Mouse (Mus musculus) MEL-GATA-1-ER (cell line): ENCODE results near the gene Clec2d.
"Not testable (repeated sequence)": the region's sequence is repeated elsewhere in the genome, so short reads cannot be mapped to it uniquely, and the experiment has no call there.

Source experiments
- DNase-seq: peaks from one replicate; pipeline ENCODE4 v3.0.0-alpha.2; 2012; ENCODE audit warnings: low read depth; ENCODE audit errors: extremely low read depth

Clec2d gene

DNA sequence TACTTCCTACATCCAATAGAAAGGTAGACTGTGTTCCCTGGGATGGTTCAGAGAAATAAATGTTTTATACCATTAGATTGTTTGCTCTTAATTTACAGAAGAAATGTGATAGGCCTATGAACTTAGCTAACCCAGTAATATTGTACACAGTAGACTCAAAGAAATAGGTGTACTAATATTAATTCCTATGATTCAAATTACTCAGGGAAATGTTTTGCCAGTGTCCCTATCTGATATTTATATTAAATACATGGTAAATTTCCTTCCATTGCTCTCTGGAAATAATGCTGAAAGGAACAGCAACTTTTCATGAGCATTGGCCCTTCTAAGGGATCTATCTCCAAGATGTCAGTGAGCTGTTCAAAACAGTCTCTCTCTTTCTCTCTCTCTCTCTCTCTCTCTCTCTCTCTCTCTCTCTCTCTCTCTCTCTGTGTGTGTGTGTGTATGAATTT, 6.8 kb downstream of the Clec2d start:
- DNase-seq: no peak

DNA sequence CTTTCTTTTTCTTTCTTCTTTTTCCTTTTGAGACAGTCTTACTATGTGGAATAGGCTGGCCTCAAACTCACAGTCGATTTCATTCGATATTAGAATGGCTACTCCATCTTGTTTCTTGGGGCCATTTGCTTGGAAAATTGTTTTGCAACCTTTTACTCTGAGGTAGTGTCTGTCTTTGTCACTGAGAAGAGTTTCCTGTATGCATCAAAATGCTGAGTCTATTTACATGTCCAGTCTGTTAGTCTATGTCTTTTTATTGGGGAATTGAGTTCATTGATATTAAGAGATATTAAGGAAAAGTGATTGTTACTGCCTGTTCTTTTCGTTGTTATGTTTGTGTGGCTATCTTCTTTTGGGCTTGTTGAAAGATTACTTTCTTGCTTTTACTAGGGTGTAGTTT, 7.4 kb downstream of the Clec2d start:
- not testable (repeated sequence) for DNase-seq

- no peak for DNase-seq
Observed at GRCm38 (mm10) chr6:129193431-129193830, 13.0 kb downstream of the Clec2d start.

DNA sequence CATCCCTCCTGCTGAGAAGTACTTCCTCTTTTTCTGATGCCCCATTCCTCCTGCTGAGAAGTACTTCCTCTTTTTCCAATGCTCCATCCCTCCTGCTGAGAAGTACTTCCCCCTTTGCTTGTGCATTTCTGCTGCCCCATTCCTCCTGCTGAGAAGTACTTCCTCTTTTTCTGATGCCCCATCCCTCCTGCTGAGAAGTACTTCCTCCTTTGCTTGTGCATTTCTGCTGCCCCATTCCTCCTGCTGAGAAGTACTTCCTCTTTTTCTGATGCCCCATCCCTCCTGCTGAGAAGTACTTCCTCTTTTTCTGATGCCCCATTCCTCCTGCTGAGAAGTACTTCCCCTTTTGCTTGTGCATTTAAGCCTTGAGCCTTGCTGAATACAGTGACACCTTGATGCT, 19.7 kb downstream of the Clec2d start:
- not testable (repeated sequence) for DNase-seq

GRCm38 (mm10) chr6:129202306-129202705, 21.9 kb downstream of the Clec2d start:
- no peak for DNase-seq

DNA sequence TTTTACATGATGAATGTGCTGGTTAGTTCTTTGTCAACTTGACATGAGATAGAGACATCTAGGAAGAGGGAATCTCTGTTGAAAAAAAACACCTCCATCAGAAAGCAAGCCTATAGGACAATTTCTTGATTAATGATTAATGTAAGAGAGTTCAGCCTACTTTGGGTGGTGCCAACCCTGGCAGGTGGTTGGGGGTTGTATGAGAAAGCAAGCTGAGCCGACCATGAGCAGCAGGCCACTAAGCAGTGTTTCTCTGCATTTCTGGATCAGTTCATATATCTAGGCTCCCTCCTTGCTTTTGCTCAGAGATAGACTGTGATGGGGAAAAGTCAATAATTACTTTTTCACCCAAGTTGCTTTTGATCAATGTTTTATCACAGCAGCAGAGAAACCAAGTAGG, 23.9 kb downstream of the Clec2d start:
- no peak for DNase-seq

DNA sequence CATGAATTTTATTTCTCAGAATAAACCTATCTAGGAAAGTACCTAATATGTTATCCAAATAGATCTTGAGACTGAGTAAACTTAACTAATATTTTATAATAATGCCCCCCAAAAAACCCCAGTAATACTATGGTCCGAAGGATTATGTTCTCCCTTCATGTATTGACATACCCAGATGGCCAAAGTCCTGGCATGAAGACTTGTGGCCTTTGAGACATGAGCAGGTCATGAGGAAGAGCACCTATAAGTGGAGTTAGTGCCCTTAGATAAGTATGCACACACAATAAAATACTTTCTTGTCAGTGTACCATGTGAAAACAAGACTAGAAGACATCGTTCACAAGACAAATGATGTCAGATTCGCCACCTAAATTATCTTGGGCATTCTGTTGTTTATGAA, 24.4 kb downstream of the Clec2d start:
- no peak for DNase-seq

DNA sequence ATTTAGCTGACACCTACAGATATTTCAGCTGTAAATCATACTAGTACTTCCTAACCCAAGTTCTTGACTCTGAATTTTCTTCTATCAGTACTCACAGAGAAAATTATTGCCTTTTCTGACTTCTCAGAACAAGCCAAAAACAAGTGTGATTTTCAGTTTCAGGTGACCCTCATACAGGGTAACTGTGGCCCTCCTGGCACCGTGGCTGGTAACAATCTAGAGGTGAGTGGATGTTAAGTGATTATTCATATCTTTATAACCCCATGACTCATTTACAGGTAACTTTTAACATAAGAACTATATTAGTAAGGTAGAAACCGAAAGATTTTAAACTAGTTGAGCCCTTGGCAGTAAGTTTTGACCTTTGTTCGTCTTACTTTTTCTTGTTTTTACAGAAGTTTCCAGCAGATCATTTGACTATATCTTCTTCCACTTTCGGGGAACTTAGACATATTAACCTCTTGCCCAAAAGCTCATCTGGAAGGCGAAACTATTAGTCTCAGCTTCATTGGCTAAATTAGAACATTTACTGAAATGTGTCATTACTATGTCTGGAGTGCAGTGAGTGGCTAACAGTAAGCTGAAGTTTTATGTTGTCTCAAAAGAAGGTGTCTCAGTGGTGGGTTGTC, 28.6 kb downstream of the Clec2d start:
- no peak for DNase-seq

DNA sequence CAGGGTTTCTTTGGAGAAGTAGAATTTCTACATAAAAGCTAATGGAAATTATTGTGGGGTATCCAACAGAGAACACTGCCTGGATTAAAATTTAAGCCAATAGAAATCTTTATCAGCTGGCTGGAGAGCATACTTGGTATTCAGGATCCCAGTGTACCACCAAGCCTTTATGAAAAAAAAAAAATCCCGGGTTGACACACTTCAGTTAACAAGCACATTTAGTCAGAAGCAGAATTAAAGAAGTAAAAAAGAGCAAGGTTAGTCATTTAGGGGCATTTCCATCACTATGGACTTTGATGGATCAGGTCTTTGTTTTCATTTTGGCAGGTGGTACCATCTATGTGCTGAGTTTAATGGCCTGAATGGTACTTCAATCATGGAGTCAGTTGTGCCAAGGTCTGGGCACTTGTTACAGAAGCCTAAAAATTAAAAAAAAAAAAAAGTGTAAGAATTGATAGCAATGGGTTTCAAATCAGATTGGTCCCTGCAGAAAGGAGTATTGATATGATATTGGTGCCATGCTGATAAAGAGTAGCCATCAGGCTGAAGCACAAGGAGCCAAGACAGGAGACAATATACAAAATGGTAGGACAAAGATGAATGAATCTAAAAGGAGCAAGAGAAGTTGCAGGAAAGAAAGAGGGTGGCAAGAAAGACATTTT, 29.5 kb downstream of the Clec2d start:
- DNase-seq: no peak

- DNase-seq: no peak
Observed at GRCm38 (mm10) chr6:129210447-129210790, 30.0 kb downstream of the Clec2d start.

DNA sequence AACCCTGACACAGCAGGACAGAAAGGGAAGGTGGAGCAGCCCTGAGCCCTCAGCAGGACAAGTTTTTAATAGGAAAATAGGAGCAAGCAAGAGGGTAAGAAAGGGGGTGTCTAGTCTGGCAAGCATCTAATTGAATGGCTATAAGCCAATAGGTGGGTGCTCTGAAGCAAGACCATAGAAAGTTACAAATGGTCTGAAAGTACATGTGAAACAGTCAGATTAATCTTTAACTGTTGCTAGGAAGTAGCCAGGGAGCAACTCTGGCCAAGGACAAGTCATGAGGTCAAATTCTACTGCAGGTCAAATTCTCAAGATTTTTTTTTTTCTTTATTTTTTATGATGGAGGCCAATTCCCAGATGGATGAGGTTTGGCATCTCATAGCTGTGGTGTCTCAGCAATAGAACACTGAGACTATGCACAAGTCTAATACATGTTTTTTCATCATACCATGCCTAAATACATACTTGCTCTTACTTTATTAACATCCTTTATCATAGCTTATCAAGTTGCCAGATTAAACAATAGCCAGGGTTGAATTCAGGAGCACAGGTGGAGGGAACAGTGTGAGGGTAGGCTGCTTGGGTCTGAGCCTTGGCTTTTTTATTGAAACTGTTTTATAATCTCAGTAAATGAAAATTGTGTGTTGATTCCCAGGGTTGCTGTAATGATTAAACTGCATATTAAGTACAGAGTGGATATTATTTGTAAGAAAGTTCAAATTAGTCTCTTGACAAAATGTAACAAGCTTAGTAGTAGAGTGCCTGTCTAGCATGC, 32.2 kb downstream of the Clec2d start:
- no peak for DNase-seq

- DNase-seq: no peak
Observed at GRCm38 (mm10) chr6:129213497-129213896, 33.1 kb downstream of the Clec2d start.

GRCm38 (mm10) chr6:129214263-129214662, 33.8 kb downstream of the Clec2d start:
- no peak for DNase-seq

- DNase-seq: no peak
Observed at GRCm38 (mm10) chr6:129215053-129215452, 34.6 kb downstream of the Clec2d start.

DNA sequence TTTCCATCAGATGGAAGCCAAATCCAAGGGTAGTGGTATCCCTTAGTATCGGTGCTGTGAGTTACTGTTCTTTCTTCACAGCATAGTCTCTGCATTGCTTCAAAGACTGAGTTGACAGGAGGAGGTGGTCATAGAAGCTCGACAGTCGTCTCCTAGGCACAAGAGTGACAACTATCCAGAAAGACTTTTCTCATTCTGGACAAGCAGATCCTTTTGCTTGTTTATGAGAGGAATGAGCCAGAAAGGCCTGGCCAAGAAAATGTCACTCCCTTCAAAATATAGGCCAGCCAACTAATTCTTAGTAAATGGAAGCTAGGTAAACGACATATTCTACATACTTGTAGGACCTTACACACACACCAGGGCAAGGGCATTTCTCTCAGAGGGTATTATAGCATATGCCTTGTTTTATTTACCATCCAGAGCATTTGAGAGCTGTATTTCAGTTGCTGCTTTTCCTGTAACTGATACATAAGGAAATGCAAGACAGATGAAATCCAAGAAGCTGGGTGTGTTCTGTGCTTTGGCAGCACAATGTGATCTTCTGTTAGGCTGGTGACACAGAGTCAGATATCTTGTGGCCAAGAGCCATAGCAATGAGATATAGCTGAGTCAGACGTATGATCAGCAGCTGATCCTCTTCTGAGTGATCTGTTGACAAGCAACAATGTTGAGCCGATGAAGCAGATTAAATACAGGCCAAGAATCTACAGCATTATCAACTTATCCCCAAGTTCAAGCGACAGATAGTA, 35.6 kb downstream of the Clec2d start:
- no peak for DNase-seq

DNA sequence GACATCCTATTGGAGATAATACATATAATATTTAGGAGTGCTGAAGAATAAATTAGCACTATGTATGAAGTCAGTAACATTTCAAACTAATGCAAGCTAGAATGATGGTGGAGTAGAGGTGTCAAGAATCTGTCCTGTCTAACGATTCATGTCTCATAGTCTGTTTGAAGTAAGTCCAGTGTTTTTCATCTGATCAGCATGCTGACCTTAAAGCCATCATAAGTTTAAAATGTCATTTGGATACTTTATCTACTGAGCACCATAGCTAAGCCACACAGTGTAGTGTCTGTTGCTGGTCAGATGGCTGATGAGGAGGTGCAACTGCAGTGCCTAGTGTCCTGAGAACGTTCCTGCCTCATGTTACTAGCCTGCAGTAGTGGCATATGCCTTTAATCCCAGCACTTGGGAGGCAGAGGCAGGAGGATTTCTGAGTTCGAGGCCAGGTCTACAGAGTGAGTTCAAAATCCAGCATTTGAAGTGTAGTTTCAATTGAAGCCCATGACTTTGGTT, 36.4 kb downstream of the Clec2d start:
- no peak for DNase-seq

DNA sequence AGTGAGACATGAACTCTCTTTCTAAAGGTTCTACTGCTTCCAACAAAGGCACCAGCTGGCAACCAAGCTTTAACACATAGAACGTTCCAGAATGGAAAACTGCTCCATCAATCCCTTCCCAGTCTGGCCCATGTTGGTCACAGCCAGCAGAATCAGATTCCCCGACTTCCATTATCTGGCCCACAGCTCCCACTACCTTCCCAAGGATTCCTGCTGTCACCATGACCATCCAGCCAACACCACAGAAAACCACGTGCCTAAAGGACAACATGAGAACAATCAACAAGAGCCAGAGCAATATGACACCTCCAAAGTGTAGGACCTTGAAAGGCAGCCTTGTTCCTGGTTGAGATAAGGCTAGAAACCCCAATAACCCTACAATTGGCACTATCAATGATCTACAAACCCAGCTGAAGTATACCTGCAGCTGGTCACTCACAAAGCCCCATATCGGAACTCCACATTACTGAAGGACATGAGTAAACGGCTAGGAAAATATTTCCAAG, 37.8 kb downstream of the Clec2d start:
- no peak for DNase-seq

DNA sequence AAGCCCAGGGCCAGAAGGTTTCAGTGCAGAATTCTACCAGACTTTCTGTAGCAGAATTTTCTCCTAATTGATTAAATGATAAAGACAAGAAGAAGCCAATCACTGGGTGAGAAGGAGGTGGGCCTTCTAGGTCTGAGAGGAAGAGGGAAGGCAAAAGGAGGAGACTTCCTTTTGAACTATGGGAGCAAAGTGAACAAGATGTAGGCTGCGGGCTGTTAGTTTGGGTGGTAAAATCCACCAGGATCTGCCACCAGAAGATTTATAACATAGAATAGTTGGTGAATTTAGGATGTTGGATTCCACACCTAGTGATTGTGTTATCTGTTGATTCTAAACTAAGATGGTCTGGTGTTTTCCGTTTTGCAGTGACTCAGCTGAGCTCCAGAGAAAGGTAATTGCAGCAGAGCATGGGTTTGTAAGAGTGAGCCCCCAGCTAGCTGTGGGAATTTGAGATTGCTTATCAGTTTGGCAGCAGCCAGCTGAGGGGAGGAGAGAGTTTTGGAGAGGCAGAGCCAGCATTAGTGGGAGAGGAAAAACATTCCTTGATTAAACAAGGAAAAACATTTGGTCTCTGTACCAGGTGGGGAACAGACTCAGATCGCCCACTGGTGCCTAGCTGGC, 39.6 kb downstream of the Clec2d start:
- no peak for DNase-seq

DNA sequence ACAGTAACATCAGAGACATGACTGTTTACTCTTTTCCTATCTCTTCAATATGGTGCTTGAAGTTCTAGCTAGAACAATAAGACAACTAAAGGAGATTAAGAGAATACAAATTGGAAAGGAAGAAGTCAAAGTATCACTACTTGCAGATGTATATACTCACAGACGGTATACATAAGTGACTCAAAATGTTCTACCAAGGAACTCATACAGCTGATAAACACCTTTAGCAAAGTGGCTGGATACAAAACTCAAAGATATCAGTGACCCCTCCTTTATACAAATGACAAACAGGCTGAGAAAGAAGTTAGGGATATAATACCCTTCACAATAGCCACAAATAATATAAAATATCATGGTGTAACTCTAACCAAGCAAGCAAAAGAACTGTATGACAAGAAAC, 40.6 kb downstream of the Clec2d start:
- no peak for DNase-seq

DNA sequence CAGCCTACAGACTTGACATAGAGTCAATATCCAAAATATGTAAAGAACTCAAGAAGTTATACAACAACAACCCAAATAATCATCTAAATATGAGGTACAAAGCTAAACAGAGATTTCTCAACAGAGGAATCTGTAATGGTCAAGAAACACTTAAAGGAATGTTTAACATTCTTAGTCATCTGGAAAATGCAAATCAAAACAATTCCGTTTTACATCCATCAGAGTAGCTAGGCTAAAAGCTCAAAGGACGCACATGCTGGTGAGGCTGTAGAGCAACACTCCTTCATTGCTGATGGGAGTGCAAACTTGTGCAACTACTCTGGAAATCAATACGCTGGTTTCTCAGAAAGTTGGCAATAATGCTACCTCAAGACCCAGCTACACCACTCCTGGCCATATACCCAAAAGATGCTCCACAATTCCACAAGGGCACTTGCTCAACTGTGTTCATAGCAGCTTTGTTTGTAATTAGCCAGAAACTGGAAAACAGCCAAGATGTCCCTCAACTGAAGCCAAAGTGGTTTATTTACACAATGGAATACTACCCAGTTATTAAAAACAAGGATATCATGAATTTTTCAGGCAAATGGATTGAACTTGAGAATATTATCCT, 41.9 kb downstream of the Clec2d start:
- DNase-seq: no peak

- DNase-seq: no peak
Observed at GRCm38 (mm10) chr6:129223611-129224010, 43.2 kb downstream of the Clec2d start.
